Mouse (Mus musculus) ES-E14 (cell line): ENCODE measurements around the gene Abca7. TPM values are rescaled to one million over a fixed set of nuclear protein-coding genes. Genes with fewer than 3 reads are reported as not detected.
A peak's percentile ranks its signal among the peaks of the same experiment; 100 is the strongest.

Experiments used
- DNase-seq: peaks from one replicate; pipeline ENCODE4 v3.0.0-alpha.2; 2013; ENCODE audit warnings: low read depth, low spot score
- H3K27ac ChIP-seq: 2 replicates; pipeline ENCODE4 v1.5.1; 2012; ENCODE audit warnings: low read depth, mild to moderate bottlenecking, low read length, moderate library complexity, mixed read lengths; ENCODE audit not compliant: poor library complexity, insufficient read depth, severe bottlenecking
- H3K36me3 ChIP-seq: 2 replicates; pipeline ENCODE4 v1.6.1; 2012; ENCODE audit warnings: mild to moderate bottlenecking, low read length, moderate library complexity, mixed read lengths; ENCODE audit not compliant: control insufficient read depth, poor library complexity, insufficient read depth, severe bottlenecking
- H3K4me1 ChIP-seq, 2 experiments: fragments of 150-350 bp in 1 of 2; sonication (generic) in 1 of 2; 2 replicates each; pipeline ENCODE4 v1.6.1; 2012; ENCODE audit warnings: low read length in 2 of 2, mild to moderate bottlenecking in 1 of 2, mixed read lengths in 1 of 2; ENCODE audit not compliant: control insufficient read depth in 2 of 2, insufficient read depth in 2 of 2, poor library complexity in 1 of 2
- H3K4me3 ChIP-seq, 2 experiments: fragments of 150-350 bp in 1 of 2; sonication (generic) in 1 of 2; 2 replicates each; pipeline ENCODE4 v1.5.1; 2012; ENCODE audit warnings: low read length in 2 of 2, low read depth in 1 of 2, mild to moderate bottlenecking in 1 of 2, mixed read lengths in 1 of 2; ENCODE audit not compliant: insufficient read depth in 1 of 2, poor library complexity in 1 of 2, severe bottlenecking in 1 of 2
- H3K9ac ChIP-seq: 2 replicates; pipeline ENCODE4 v1.6.1; 2012; ENCODE audit warnings: low read depth, mild to moderate bottlenecking, low read length, mixed read lengths; ENCODE audit not compliant: poor library complexity, insufficient read depth, severe bottlenecking
- H3K9me3 ChIP-seq: fragments of 150-350 bp; sonication (generic); 2 replicates; pipeline ENCODE4 v1.6.1; 2012; ENCODE audit warnings: low read depth, mild to moderate bottlenecking, low read length; ENCODE audit not compliant: control insufficient read depth, insufficient read depth
- CHD2 ChIP-seq: IDR thresholded peaks from 2 replicates; pipeline ENCODE4 v1.6.1; 2014; ENCODE audit warnings: mild to moderate bottlenecking, low read depth, low read length, inconsistent platforms
- HCFC1 ChIP-seq: IDR thresholded peaks from 2 replicates; pipeline ENCODE4 v1.6.1; 2012; ENCODE audit warnings: low read length, inconsistent platforms, borderline replicate concordance; ENCODE audit not compliant: insufficient read depth
- MAFK ChIP-seq: IDR thresholded peaks from 2 replicates; pipeline ENCODE4 v1.6.1; 2014; ENCODE audit warnings: mild to moderate bottlenecking, low read depth, low read length, inconsistent platforms; ENCODE audit not compliant: insufficient read depth
- ZC3H11A ChIP-seq: IDR thresholded peaks from 2 replicates; pipeline ENCODE4 v1.6.1; 2012; ENCODE audit warnings: low read depth, mild to moderate bottlenecking, inconsistent platforms, low read length, borderline replicate concordance
- ZNF384 ChIP-seq: IDR thresholded peaks from 2 replicates; pipeline ENCODE4 v1.6.1; 2012; ENCODE audit warnings: low read depth, low read length, inconsistent platforms
- in situ Hi-C, 2 experiments: fragments of 600-800 bp; cut with MboI; formaldehyde crosslinking; loops; one replicate each; pipeline ENCODE4 v1.15.1; 2025; ENCODE audit warnings: low sequenced_read_pairs in 2 of 2, inconsistent platforms in 1 of 2; ENCODE audit not compliant: unreplicated experiment in 2 of 2
- total RNA-seq: library from RNA; depleted of rRNA; stranded (reverse); fragments of 300-350 nt; gene quantifications from 2 replicates; pipeline ENCODE4 v1.2.3, GENCODE M21; 2012

The Abca7 gene
- total RNA-seq, 1 experiment: 8.8 TPM

DNA sequence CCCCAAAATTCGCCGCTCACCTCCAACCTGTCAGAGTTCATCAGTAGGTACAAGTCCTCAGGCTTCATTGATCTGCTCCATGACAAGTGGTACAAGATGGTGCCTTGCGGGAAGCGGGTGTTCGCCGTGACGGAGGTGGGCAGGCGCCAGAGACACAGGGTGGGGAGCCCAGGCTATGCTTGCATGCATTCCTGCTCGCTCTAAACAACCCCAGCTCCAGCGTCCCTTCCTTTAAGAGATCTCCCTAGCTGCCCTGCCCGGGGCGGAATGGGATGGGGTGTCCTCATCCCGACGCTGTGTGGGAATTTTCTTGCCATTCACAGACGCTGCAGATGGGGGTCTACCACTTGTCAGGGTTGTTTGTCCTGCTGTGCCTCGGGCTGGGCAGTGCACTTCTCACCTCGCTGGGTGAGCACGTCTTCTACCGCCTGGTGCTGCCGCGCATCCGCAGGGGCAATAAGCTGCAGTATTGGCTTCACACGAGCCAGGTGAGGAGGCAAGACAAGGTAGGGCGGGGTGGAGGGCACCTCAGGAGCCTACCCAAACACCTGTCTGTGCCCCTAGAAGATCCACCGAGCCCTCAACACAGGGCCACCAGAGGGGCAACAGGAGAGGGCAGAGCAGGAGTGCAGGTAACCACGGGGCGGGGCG lies 20.1 kb upstream of the Abca7 start:
- Histone ChIP-seq H3K9ac (no peak overlapping the region), H3K4me1 (peaks cover 1 to 40% of the 10 kb centered on the region in 2 experiments; a peak in 3 of 4 replicates), H3K36me3 (peaks cover 24% of the 10 kb centered on the region), H3K9me3 (no peaks in the 10 kb centered on the region), H3K4me3 (peak overlapping the region; percentile 1 to 59; a peak in 3 of 4 replicates), H3K27ac (no peak overlapping the region)
- DNase-seq: no peak
- in situ Hi-C loops: loop anchor here in 1 of 2 experiments (25.0 kb wide), 1 partner anchor 136 kb away; the partner anchor contains the start of genes Sbno2 and Stk11
- TF ChIP-seq ZNF384: no peak
- TF ChIP-seq MAFK: no peak
- TF ChIP-seq CHD2: no peak
- TF ChIP-seq ZC3H11A: no peak
- no peak for TF ChIP-seq HCFC1

DNA sequence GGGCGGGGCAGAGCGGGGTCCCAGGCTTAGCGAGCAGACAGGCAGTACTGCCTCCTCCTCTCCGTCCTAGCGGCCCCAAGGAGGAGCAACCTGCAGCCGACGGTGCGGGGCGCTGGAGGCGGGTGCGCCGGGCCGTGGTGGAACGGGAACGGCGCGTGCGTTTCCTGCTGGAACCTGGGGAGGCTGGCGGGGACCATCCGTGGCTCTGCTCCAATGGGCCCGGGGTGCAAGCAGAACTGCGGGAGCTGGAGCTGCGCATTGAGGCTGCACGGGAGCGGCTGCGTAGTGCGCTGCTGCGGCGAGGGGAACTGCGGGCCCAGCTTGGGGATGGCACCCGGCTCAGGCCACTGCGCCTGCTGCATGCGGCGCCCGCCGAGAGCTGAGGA lies 19.6 kb upstream of the Abca7 start:
- Histone ChIP-seq H3K4me1 (peaks cover 1 to 40% of the 10 kb centered on the region in 2 experiments; a peak in 3 of 4 replicates), H3K36me3 (peaks cover 25% of the 10 kb centered on the region), H3K27ac (no peak overlapping the region), H3K4me3 (peak overlapping the region; percentile 50 to 59), H3K9ac (no peak overlapping the region), H3K9me3 (no peaks in the 10 kb centered on the region)
- TF ChIP-seq ZNF384 (no peak), ZC3H11A (no peak), HCFC1 (no peak), MAFK (no peak), CHD2 (no peak)
- in situ Hi-C loops: loop anchor here in 1 of 2 experiments (25.0 kb wide), 1 partner anchor 136 kb away; the partner anchor contains the start of genes Sbno2 and Stk11
- no peak for DNase-seq

DNA sequence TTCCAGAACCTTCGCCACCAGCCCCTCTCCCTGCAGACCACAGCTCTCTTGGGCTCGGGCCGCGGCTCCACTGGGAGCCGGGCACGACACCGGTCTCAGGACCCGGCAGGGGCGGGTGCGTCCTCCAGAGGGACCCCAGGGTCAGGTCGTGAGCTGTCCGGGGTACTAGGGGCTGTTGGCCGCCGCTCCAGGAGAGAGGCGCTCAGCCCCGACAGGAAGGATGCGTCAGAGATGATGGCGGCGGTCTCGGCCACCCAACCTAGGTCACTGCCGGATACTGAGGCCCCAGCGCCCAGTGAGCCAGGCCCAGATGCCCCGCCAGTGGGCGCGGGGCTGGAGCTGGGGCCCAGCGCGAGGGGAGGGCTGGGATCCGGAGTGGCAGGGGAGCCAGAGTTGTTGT lies 19.0 kb upstream of the Abca7 start:
- TF ChIP-seq ZC3H11A (no peak), CHD2 (no peak), HCFC1 (no peak), MAFK (no peak), ZNF384 (no peak)
- peak overlapping the region; percentile 50 to 59 for H3K4me3 ChIP-seq
- in situ Hi-C loops: loop anchor here in 1 of 2 experiments (25.0 kb wide), 1 partner anchor 135 kb away; the partner anchor contains the start of genes Sbno2 and Stk11
- H3K9ac ChIP-seq: no peak overlapping the region
- DNase-seq: no peak
- no peaks in the 10 kb centered on the region for H3K9me3 ChIP-seq
- H3K27ac ChIP-seq: no peak overlapping the region
- peaks cover 1 to 40% of the 10 kb centered on the region in 2 experiments; a peak in 3 of 4 replicates for H3K4me1 ChIP-seq
- H3K36me3 ChIP-seq: peaks cover 25% of the 10 kb centered on the region

DNA sequence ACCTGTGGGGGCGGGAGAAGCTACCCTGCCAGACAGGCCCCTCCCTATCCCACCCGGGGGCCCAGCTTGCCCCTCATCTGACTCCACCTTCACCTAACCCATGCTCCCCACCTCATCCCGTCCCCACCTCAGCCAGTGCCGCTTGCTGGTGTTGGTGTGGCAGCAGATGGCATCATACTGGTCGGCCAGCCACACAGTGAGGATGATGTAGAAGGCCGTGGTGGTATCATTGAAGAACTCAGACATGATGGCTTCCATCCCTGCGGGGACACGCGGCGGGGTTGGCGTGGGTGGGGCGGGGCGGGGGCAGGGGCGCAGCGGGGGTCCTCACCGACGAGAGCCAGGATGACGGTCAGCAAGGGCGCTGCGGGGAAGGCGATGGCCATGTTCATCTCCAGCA lies 18.2 kb upstream of the Abca7 start:
- DNase-seq: no peak
- TF ChIP-seq ZNF384 (no peak), MAFK (no peak), ZC3H11A (no peak), CHD2 (no peak), HCFC1 (no peak)
- Histone ChIP-seq H3K4me3 (no peak overlapping the region; a peak in 2 of 4 replicates), H3K4me1 (peaks cover 1 to 42% of the 10 kb centered on the region in 2 experiments; a peak in 3 of 4 replicates), H3K36me3 (peaks cover 25% of the 10 kb centered on the region), H3K9ac (no peak overlapping the region), H3K27ac (no peak overlapping the region), H3K9me3 (no peaks in the 10 kb centered on the region)
- in situ Hi-C loops: loop anchor here in 1 of 2 experiments (25.0 kb wide), 1 partner anchor 134 kb away; the partner anchor contains the start of genes Sbno2 and Stk11
